Mouse (Mus musculus) testis, postnatal 14 days (tissue): ENCODE data around the gene Tfeb.

Source experiments
- DNase-seq: peaks from one replicate; pipeline ENCODE4 v3.0.0; 2021; ENCODE audit warnings: low spot score

The Tfeb gene

GRCm38 (mm10) chr17:47712889-47713571, 23.8 kb upstream of the Tfeb start:
- DNase-seq, result no peak

- DNase-seq, result no peak
Measured at GRCm38 (mm10) chr17:47715037-47715436, 21.8 kb upstream of the Tfeb start.

GRCm38 (mm10) chr17:47721183-47721582, 15.6 kb upstream of the Tfeb start:
- peak; percentile 38 for DNase-seq

- DNase-seq, result no peak
Measured at GRCm38 (mm10) chr17:47726566-47726965, 10.3 kb upstream of the Tfeb start, which contains the start of gene Pgc. TSS of gene Pgc (plus strand) at chr17:47726842.

- no peak for DNase-seq
Measured at GRCm38 (mm10) chr17:47730633-47731575, 5.9 kb upstream of the Tfeb start.

DNA sequence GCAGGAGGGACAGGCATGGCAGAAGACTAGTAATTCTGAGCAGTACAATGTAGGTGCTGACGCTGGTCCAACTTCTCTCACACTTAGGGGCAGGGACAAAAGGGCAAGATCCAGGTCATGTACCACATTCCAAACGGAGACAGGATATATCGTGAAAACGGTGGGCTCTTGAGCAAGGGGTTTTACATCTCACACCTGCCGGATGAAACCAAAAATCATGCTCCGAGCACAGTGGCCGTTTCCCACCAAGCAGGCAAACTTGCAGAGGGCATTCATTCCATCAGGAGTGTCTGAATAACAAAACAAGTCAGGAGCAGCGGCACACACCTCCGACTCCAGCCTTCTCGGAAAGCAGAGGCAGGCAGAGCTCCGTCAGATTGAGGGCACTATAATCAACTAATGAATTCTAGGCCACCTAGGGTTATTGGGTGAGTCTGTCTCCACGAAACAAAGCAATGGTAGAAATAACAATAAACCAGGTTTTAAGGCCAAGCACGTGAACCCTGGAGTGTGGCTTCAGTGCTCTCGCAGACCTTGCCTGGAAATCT, 1.2 kb upstream of the Tfeb start:
- DNase-seq, result no peak

DNA sequence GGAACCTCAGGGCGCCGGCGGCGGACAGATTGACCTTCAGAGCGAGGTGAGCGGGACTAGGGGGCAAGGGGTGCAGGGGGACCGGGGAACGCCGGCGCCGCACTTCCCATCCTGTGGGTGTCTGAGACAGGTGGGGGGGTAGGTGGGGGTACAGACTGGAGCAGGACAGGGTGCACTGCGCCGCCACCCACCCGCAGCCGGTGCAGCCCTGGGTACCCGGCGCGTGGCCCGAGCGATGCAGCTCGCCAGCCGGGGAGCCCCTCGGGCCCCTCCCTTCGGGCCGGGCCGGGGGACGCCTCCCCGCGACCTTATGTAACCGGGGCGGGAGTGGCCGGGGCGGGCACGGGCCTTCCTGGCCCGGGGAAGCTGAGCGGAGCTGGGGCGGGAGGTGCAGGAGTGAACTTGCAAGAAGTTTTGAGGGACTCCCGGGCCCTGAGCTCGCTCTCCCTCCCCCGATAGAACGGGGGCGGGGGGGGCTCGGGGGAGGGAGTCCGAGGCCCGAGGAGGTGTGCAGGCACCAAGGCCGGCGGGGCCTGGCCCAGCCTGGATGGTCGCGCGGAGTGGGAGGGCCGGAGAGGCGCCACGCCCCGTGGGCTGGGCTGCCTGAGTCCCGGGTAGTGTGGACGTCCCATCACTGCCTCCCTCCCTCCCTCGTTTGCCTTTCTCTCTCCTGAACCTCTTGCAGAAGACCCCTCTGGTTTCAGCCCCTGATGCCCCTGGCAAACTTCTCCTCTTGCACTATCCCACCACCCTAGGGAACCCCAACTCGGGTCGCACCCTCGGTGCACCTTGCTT, 638 bp downstream of the Tfeb start:
- DNase-seq, result peak; percentile 84

- peak; percentile 62 for DNase-seq
Measured at GRCm38 (mm10) chr17:47738066-47738878, 1.4 kb downstream of the Tfeb start.

- DNase-seq, result no peak
Measured at GRCm38 (mm10) chr17:47738879-47739798, 2.3 kb downstream of the Tfeb start.

- DNase-seq, result no peak
Measured at GRCm38 (mm10) chr17:47740186-47740585, 3.4 kb downstream of the Tfeb start.

DNA sequence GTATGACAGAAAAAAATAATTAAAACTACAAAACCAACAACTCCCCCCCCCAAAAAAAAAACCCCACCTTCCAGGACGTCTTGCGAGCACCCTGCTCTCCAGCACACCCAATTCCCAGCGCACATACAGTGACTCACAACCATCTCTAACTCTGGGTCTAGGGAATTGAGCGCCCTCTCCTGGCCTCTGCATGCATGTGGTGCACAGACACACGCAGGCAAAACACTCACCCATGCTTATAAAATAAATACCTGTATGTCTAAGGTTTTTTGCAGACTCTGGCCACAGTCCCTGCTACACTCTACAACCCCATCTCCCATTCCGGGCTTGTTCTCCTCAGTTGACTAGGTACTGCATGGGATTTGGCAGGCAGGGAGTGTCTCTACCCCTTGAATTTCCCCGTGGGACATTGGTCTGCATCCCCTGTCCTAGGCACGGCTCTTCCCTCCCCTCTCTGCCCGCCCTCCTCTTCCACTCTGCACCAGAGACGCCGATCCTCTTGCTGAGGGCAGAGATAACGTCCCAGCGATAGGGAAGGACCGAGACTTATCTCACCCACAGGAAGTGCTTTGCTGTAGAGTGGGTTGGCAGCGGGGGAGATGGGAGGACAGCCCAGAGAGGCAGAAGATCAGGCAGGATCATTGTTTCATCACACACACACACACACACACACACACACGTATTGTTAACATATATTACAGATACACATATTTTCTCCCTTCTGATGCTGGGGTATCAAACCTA, 6.3 kb downstream of the Tfeb start:
- no peak for DNase-seq

DNA sequence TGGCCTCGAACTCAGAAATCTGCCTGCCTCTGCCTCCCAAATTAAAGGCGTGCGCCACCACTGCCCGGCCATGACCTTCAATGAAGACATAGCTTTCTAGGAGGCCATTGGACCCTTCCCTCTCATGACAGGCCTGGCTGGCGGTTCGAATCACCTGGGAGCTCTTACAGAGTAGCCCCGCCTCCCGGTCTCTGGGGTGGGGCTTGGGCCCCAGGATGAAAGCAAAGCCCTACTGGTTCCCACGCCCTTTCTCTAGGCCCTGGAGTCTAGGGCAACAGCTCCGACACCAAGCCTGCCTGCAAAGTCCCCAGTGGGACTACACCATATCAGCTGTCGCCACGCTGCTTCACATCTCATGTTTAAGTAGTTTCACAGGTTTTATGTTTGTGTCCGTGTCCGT, 7.3 kb downstream of the Tfeb start:
- no peak for DNase-seq

DNA sequence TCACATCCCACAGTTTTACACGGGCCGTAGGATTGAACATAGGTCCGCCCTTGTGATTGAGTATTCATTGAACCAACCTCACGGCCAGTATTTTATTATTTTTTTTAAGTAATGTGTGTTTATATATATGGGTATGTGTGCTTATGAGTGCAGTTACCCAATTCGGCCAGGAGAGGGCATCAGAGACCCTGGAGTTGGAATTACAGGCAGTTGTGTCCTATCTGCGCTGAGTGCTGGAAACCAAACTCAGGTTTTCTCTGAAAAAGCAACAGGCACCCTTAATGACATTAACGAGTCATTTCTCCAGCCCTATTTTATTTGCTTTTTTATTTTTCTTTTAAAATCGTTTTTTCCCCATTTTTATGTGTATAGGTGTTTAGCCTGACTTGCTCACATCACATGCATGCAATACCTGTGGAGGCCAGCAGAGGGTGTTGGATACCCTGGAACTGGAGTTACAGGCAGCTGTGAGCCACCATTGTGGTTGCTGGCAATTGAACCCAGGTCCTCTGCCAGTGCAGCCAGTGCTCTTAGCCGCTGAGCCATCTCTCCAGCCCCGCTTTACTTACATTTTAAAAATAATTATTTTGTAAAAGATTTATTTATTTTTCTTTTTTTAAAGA, 8.0 kb downstream of the Tfeb start:
- DNase-seq, result peak; percentile 84

GRCm38 (mm10) chr17:47748791-47749553, 12.1 kb downstream of the Tfeb start:
- DNase-seq, result peak; percentile 52

GRCm38 (mm10) chr17:47749626-47750025, 12.8 kb downstream of the Tfeb start:
- no peak for DNase-seq

DNA sequence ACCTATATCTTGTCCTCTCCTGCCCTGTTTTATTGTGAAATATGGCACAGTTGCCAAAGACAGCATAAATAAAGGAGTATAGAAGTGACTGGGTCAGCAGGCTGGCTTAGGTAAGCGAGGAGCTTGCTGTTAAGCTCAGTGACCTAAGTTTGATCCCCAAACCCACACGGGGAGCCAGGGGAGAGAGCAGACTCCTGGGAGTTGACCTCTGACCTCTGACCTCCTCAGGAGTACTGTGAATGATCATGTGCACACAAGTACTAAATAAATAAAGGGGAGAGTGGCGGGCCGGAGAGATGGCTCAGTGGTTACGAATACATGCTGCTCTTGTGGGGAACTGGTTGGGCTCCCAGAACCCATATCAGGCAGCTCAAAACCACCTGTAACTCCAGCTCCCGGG, 13.3 kb downstream of the Tfeb start:
- DNase-seq, result no peak

DNA sequence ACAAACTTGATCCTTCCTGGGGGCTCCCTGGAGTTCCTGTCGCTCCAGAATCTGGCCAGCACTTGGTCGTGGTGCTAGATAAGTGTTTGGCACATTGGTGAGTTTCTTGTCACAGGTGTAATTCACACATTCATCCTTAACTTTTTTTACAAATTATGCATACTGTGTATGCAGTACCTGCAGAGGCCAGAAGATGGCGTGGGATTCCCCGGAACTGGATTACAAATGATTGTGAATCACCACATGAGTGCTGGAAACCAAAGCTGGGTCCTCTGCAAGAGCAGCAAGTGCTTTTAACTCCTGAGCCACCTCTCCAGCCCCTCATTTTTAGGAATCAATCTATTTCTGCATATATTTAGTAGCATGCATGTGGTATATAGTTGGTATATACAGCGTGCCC, 15.0 kb downstream of the Tfeb start:
- DNase-seq, result no peak

- DNase-seq, result no peak
Measured at GRCm38 (mm10) chr17:47753130-47753775, 16.4 kb downstream of the Tfeb start.
